Mouse (Mus musculus) lung, embryonic 16.5 days (tissue): ENCODE results near the gene Gsto1. TPM values are rescaled to one million over a fixed set of nuclear protein-coding genes. Genes with fewer than 3 reads are reported as not detected.

ENCODE experiments used
- ATAC-seq: fragments of 200-750 bp; cut with Nextera tagmentation; 2 replicates; pipeline ENCODE4 v1.8.0; 2017; ENCODE audit warnings: low read depth, mild to moderate bottlenecking, moderate library complexity
- H3K27ac ChIP-seq: fragments of 300-500 bp; sonication (generic); 2 replicates; pipeline ENCODE4 v1.5.1; 2014; ENCODE audit warnings: mild to moderate bottlenecking, control low read depth, low read length
- H3K27me3 ChIP-seq: fragments of 300-500 bp; sonication (generic); 2 replicates; pipeline ENCODE4 v1.6.1; 2014; ENCODE audit warnings: low read depth, low read length, mixed read lengths; ENCODE audit not compliant: control insufficient read depth, insufficient read depth
- H3K36me3 ChIP-seq: fragments of 300-500 bp; sonication (generic); 2 replicates; pipeline ENCODE4 v1.6.1; 2014; ENCODE audit warnings: low read length; ENCODE audit not compliant: control insufficient read depth, insufficient read depth
- H3K4me1 ChIP-seq: fragments of 300-500 bp; sonication (generic); replicated peaks from 2 replicates; pipeline ENCODE4 v1.6.1; 2014; ENCODE audit warnings: low read length, mixed read lengths; ENCODE audit not compliant: control insufficient read depth, insufficient read depth
- H3K4me2 ChIP-seq: fragments of 300-500 bp; sonication (generic); 2 replicates; pipeline ENCODE4 v1.6.1; 2014; ENCODE audit warnings: low read depth, low read length, control low read depth
- H3K4me3 ChIP-seq: fragments of 300-500 bp; sonication (generic); 2 replicates; pipeline ENCODE4 v1.5.1; 2014; ENCODE audit warnings: mild to moderate bottlenecking, low read length, control low read depth
- H3K9ac ChIP-seq: fragments of 300-500 bp; sonication (generic); 2 replicates; pipeline ENCODE4 v1.6.1; 2014; ENCODE audit warnings: low read length, control low read depth
- H3K9me3 ChIP-seq: fragments of 300-500 bp; sonication (generic); 2 replicates; pipeline ENCODE4 v1.6.1; 2016; ENCODE audit warnings: low read length; ENCODE audit not compliant: control insufficient read depth
- WGBS: fragments of 180-500 bp; shearing (Covaris S2); extraction: QIAGEN DNeasy Blood & Tissue Kit; methylation state at CpG from one replicate; pipeline ENCODE4 v1.1.7; 2014; 5-methylcytosine and 5-hydroxymethylcytosine counted together
- polyA plus RNA-seq: library from polyadenylated mRNA; unstranded; fragments of >200 nt; fragmentation: Nextera tagmentation; extraction: Ambion mirVana; gene quantifications from 2 replicates; pipeline ENCODE4 v1.2.1, GENCODE M21; 2015

Gene Gsto1
- polyA plus RNA-seq, 1 experiment from 2014 or later = 93.9 TPM

DNA sequence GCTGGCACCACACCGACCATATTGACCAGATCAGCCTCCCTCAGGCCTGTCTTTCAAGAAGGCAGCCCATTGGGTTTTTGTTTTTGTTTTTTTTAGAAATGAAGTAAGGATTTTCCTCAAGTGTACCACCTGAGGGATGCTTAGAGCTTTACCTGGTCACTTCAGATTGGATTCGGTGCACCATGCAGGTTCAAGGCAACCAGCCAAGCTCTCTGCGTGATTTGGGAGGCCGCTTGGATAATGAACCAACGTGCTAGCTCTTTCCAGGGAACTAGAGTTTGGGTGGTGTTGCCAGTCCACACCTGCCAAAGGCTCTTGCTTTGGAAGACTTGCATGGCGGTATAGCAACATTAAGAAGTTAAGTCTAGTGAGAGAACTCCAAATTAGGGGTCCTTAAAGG lies 38.3 kb downstream of the Gsto1 start:
- ATAC-seq = no peak
- Histone ChIP-seq H3K4me3 (no peak overlapping the region), H3K4me1 (peaks cover 27% of the 10 kb centered on the region), H3K9ac (no peak overlapping the region), H3K27ac (no peak overlapping the region), H3K27me3 (no peaks in the 10 kb centered on the region), H3K36me3 (peaks cover 16% of the 10 kb centered on the region), H3K4me2 (no peak overlapping the region), H3K9me3 (no peaks in the 10 kb centered on the region)
- WGBS = 92% methylated on average over 6 of the region's 6 CpGs

DNA sequence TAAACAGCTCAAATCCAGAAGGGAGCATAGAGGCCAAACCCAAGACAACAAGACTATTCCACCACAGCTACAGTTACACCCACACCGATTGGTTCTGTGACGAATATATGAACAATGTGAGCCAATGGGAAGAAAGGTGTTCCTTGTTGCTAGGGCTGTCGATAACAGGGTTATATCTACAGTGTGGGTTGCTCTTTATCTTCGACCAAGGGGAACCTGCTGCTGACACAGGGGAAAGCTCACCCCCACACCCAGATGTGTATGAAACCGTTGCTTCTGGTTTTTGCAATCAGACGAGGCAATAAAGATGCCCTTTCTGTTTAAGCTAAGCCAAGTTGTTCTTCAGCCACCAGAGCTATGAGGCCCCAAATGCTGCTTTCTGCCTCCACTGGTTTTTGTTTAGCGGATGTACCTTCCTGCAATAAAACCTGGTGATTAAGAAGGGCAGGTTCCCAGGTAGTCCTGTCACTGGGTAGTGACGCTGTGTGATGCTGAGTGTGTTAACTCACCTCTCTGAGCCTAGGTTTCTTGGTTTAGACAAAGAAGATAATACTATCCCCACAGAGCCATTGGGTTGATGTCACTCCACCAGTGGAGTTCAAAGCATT lies 43.8 kb downstream of the Gsto1 start:
- no peak overlapping the region for H3K4me2 ChIP-seq
- H3K4me3 ChIP-seq = no peak overlapping the region
- no peak for ATAC-seq
- no peak overlapping the region for H3K9ac ChIP-seq
- peaks cover 16% of the 10 kb centered on the region for H3K36me3 ChIP-seq
- 86% methylated on average over 8 of the region's 8 CpGs for WGBS
- peaks cover 17% of the 10 kb centered on the region for H3K4me1 ChIP-seq
- H3K27me3 ChIP-seq = no peaks in the 10 kb centered on the region
- H3K27ac ChIP-seq = no peak overlapping the region
- no peaks in the 10 kb centered on the region for H3K9me3 ChIP-seq

GRCm38 (mm10) chr19:47900012-47900411 lies 45.2 kb downstream of the Gsto1 start:
- peaks cover 14% of the 10 kb centered on the region for H3K36me3 ChIP-seq
- no peak overlapping the region for H3K4me3 ChIP-seq
- H3K4me2 ChIP-seq = no peak overlapping the region
- no peak overlapping the region for H3K9ac ChIP-seq
- 49% methylated on average over 6 of the region's 6 CpGs for WGBS
- no peaks in the 10 kb centered on the region for H3K9me3 ChIP-seq
- no peak overlapping the region for H3K27ac ChIP-seq
- peaks cover 18% of the 10 kb centered on the region for H3K4me1 ChIP-seq
- H3K27me3 ChIP-seq = no peaks in the 10 kb centered on the region
- no peak for ATAC-seq

GRCm38 (mm10) chr19:47900558-47900957 lies 45.8 kb downstream of the Gsto1 start:
- Histone ChIP-seq H3K9ac (no peak overlapping the region), H3K4me1 (peaks cover 23% of the 10 kb centered on the region), H3K4me2 (no peak overlapping the region), H3K27me3 (no peaks in the 10 kb centered on the region), H3K9me3 (no peaks in the 10 kb centered on the region), H3K36me3 (peaks cover 11% of the 10 kb centered on the region), H3K27ac (no peak overlapping the region), H3K4me3 (no peak overlapping the region)
- ATAC-seq = no peak
- 77% methylated on average over 10 of the region's 10 CpGs for WGBS

GRCm38 (mm10) chr19:47902316-47903201 lies 47.8 kb downstream of the Gsto1 start:
- WGBS = 49% methylated on average over 13 of the region's 13 CpGs

DNA sequence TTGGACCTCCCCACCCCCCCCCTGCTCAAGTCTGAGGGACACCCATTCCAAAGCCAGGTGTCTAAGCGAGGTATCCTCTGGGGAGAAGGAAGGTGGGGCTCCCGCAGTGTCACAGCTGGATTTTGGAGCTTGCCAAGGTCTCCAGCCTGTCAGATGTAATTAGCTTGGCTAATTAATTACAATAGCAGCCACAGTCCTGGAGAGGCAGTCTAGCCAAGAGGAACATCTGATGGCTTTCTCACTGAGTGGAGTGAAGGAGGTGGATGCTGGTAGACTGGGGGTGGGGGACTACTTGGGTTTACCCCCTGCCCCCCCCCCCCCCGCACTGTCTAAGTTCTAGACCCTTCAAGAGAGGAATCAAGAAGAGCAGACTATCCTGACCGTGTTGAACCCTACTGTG lies 48.9 kb downstream of the Gsto1 start:
- no peak overlapping the region for H3K4me2 ChIP-seq
- no peak overlapping the region for H3K9ac ChIP-seq
- H3K4me1 ChIP-seq = peaks cover 27% of the 10 kb centered on the region
- no peaks in the 10 kb centered on the region for H3K27me3 ChIP-seq
- no peak overlapping the region for H3K4me3 ChIP-seq
- 74% methylated on average over 4 of the region's 4 CpGs for WGBS
- no peaks in the 10 kb centered on the region for H3K36me3 ChIP-seq
- no peak overlapping the region for H3K27ac ChIP-seq
- no peaks in the 10 kb centered on the region for H3K9me3 ChIP-seq
- ATAC-seq = no peak

More at GRCm38 (mm10) chr19:47902316-47903201, 47.8 kb downstream of the Gsto1 start:
- H3K27ac ChIP-seq = peak overlapping the region; percentile 57
- H3K9ac ChIP-seq = no peak overlapping the region
- H3K4me2 ChIP-seq = no peak overlapping the region
- H3K27me3 ChIP-seq = no peaks in the 10 kb centered on the region
- peaks cover under 1% of the 10 kb centered on the region for H3K36me3 ChIP-seq
- no peak overlapping the region for H3K4me3 ChIP-seq
- ATAC-seq = peak; percentile 55
- H3K4me1 ChIP-seq = peaks cover 26% of the 10 kb centered on the region
- no peaks in the 10 kb centered on the region for H3K9me3 ChIP-seq

GRCm38 (mm10) chr19:47905081-47905480 lies 50.3 kb downstream of the Gsto1 start:
- no peak for ATAC-seq
- no peaks in the 10 kb centered on the region for H3K27me3 ChIP-seq
- no peak overlapping the region for H3K4me2 ChIP-seq
- H3K27ac ChIP-seq = no peak overlapping the region
- no peaks in the 10 kb centered on the region for H3K9me3 ChIP-seq
- no peak overlapping the region for H3K4me3 ChIP-seq
- no peaks in the 10 kb centered on the region for H3K36me3 ChIP-seq
- WGBS = 59% methylated on average over 4 of the region's 4 CpGs
- no peak overlapping the region for H3K9ac ChIP-seq
- peaks cover 39% of the 10 kb centered on the region for H3K4me1 ChIP-seq

DNA sequence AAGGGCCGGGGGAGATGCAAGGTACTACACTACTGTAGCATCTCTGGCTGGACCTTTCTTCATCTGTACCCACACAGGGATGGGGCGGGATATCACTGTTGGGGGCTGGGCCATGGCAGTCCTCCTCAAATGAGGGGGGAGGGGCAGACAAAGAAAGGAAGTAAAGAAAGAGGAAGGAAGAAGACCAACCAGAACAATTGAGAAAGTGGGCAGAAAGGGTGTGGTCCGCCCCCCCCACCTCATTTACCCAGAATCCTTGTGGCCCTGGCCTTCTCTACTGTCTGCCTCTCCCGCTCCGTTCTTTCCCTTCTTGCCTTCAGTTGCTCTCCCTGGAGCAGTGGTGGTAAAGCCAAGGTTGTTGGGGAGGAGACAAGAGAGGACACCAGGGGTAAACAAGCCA lies 50.8 kb downstream of the Gsto1 start:
- H3K27me3 ChIP-seq = no peaks in the 10 kb centered on the region
- H3K9me3 ChIP-seq = no peaks in the 10 kb centered on the region
- no peak overlapping the region for H3K27ac ChIP-seq
- H3K4me1 ChIP-seq = peaks cover 43% of the 10 kb centered on the region
- H3K4me2 ChIP-seq = no peak overlapping the region
- H3K36me3 ChIP-seq = no peaks in the 10 kb centered on the region
- WGBS = 79% methylated on average over 5 of the region's 5 CpGs
- H3K9ac ChIP-seq = no peak overlapping the region
- no peak overlapping the region for H3K4me3 ChIP-seq
- no peak for ATAC-seq

DNA sequence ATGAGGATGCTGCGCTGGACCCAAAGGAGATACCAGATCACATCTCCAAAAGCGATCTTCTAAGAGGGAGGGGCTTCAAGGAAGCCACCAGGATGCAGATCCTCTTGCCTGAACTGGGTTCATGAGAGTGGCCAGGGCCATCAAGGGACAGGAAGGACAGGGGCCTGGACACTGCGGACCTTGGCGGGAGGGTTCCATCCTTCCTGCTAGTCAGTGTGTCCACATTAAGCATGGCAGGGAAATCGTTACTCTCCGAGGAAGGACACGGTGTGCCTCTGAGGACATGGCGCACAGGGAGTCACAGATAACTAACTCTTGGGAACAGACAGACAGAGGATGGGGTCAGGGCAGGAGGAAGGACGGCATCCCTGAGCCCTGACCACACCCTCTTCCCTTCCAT lies 52.8 kb downstream of the Gsto1 start:
- Histone ChIP-seq H3K27ac (no peak overlapping the region), H3K27me3 (no peaks in the 10 kb centered on the region), H3K4me2 (no peak overlapping the region), H3K4me3 (no peak overlapping the region), H3K4me1 (peaks cover 33% of the 10 kb centered on the region), H3K9me3 (no peaks in the 10 kb centered on the region), H3K9ac (no peak overlapping the region), H3K36me3 (no peaks in the 10 kb centered on the region)
- no peak for ATAC-seq
- WGBS = 81% methylated on average over 9 of the region's 9 CpGs
